Mouse (Mus musculus) cerebellum, adult 9-10 months (tissue): ENCODE data around the gene Cyth3.
A peak's percentile ranks its signal among the peaks of the same experiment; 100 is the strongest.

Experiments used
- DNase-seq: peaks from one replicate; pipeline ENCODE4 v3.0.0; 2022

Cyth3 gene

DNA sequence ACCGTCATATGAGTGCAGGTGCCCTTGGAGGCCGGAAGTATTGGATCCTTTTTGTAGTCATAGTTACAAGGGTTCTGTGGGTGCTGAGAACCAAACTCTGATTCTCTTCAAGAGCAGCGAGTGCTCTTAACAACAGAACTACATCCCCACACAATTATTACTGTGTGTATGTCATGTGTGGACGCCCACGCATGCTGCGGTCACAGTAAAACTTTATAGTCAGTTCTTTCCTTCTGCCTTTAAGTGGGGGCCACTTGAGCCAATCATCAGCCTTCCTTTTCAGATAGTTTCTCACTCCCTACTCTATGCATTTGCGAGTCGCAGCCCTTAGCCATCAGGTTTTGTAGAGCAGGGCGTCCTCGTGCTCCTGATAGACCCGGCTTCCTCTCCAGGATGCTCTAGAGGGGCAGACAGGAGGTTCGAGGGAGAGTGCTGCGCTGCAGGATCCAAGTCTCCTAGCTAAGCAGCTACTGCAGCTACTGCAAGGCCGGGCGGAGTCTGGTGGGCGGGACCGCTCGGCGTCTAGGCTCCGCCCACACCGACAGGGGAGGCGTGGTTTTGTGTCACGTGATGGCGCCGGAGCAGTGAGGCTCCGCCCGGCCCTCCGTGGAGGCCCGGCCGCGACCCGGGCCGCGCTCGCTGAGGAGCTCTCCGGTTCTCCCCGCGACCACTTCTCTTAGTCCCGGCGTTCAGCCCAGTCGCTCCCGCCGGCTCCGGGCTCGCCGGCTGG is at the start of gene Cyth3:
TSS of gene Cyth3 (plus strand) at position 555 of the 730 bp plus-strand sequence.
- DNase-seq = peak; percentile 94

DNA sequence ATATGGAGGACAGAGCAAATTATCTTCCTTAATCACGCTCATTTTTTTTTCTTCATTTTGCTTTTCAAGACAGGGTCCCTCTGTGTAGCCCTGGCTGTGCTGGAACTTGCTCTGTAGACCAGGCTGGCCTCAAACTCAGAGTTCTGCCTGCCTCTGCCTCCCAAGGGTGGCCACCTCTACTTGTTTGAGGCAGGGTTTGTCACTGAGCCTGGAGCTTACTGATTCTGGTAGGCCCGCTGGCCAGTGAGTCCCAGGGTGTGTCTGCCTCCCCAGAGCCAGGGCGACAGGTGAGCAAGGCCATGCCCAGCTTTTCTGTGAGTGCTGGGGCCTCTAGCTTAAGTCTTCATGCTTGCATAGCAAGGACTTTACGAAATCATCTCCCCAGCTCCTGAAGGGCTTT is 49.2 kb upstream of the Cyth3 start:
- no peak for DNase-seq

DNA sequence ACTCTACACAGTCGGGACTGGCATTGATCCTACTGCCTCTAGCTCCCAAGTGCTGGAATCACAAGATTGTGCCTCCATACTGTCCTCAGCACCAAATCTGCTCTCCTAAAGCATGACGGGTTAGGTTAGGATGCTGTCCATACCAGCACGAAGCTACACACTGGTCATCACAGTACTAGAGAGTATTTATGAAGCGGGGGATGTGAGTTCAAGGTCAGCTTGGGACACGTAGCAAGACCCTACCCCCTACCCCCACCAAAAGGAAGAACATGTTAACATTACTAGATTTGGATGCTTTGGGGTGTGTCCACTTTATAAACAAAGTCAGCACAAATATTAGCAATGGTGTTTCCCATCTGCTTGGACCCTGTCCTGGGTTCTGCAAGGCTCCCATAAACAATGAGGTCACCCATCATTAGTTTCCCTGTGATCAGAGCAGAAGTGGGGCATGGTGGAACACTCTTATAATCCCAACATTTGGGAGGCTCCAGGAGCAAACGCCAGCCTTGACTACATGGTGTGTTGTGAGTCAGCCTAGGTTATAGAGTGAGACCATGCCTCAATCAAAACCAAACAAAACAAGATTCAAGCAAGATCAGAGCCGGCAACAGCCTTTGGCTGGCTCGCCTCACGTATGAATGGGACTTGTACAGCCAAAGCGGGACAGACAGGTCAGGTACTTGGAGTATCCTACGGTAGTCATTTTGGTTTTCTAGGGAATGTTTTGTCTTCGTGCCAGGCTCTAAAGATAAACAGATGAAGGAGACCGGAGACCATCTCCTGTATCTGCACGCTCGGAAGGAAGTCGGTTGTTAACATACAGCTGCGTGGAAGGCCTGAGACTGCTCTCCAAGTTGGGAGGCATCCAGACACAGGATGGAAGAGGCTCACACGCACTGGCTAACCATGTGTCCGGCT is 47.7 kb upstream of the Cyth3 start:
- DNase-seq = no peak

DNA sequence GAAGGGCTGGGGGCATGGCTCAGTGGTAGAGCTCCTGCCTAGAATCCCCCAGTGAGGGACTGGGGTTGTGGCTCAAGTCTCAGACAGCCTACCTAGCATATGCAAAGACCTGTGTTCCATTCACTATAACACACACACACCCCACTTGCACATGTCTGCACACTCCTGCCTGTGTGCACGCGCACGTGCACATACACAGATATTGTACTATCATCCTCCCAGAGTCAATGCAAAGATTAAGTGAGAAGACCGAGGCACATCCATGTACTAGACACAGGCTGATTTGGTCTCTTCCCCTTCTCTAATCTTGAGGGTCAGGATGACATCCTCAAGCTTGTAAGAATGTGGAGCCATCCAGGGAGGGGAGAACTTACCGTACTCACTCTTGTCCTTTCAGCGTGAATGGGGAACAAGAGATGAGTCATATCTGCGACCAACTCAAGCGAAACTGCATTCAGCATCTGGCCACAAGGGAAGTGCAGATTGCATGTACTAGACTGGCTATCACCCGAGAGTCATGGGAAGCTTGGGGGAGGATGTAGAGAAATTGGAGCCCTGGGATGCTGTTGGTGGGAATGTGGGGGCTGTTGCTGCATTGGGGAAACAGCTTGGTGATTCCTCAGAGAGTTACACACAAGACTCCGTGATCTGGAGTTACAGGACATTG is 42.6 kb upstream of the Cyth3 start:
- no peak for DNase-seq

DNA sequence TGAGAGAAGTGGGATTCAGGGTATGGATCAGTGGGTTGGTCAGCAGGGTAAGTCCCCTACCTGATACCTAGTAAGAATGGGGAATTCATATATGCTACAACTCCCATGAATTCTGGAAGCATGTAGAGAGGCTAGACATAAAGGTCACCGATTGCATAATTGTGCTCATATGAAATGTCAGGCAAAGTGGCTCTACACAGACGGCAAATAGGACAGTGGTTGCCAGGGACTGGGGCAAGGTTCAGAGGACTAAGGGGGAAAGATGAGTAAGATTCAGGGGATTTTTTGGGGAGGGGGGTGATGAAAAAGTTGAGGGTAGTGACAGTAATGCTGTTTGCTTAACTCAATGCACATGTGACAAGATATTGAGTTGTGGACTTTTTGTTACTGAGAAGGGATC is 41.3 kb upstream of the Cyth3 start:
- DNase-seq = no peak

DNA sequence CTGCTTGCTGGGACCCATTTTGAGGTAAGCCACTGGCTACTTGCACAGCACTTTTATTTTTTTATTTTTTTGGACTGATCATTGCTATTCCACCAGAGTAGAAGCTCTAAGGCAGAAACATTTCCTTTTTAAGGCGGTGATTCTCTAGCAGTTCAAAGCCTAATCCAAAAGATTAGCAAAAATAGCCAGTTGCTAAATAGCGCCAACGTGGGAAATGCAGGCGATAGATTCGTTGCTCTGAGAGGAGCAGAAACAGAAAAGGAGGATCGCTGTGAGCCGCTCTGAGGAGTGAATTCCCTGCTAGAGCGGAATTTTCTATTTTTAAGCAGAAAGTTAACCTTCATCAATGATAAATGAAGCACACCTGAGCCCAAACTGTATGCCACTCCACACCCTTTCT is 40.4 kb upstream of the Cyth3 start:
- no peak for DNase-seq

DNA sequence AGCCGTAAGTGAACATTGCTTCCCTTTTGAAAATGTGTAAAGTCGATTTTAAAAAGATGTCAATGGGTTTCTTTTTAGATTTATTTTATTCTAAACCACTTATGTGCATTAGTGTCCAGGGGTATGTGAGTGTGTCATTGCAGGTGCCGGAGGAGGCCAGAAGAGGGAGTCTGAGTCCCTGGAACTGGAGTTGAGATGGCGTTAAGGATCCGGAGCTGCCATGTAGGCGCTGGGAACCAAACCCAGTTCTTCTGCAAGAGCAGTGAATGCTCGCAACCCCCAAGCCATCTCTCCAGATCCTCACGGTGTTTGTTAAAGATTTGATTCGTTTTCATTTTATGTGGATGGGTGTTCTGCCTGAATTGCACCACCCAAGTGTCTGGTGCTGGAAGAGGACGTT is 39.2 kb upstream of the Cyth3 start:
- no peak for DNase-seq

DNA sequence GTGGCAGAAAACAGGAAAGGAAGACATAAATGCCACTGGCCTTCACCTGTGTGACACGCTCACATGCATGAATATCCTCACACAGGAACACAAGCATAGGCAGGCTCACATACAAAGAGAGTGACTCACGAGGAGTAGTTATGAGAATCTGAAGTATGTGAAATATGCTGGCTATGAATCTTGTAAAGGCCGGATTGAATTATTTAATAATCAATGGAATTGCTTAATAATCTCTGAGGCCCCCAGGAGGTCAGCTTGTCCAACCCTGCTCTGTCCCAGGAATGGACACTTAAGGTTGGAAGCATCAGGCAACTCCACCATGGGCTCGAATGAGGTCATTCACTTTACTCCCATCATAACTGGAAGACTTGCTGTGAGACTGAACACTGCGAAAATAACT is 37.3 kb upstream of the Cyth3 start:
- DNase-seq = no peak

DNA sequence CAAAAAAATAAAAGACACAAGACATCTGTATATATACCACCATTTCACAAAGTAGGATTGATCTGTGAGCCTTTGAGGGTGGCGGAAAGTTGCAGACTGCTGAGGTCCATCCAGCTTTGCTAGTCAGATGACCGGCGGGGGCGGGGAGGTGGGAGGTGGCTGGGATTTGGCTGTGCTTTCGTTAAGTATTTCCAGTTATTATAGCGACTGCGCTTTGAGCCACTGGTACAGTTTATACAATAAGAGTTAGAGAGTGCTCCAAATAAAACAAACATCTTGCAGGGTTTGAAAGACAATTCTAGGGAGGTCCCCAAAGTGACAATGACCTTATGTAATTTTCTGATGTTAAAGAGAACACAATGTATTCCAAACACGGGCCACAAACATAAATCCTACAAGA is 35.9 kb upstream of the Cyth3 start:
- no peak for DNase-seq

DNA sequence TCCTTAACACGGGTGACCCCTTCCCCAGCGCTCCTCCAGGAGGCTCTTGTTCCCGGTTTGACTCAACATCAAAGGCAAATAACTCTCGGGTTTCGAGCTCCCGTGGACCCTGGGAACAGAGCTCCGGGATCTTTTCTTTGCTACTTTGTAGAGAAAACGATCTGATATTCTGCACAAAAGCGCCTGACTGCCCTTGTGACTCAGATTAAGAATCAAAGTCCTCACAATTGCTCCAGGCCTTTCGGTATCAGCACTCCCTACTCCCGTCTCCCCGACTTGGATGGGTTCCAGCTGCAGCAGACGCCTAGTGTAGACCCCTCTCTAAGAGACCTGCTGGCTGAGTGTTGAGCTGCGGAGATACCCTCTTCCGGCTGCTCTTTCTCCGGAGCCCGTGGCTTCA is 33.1 kb upstream of the Cyth3 start:
- DNase-seq = no peak

DNA sequence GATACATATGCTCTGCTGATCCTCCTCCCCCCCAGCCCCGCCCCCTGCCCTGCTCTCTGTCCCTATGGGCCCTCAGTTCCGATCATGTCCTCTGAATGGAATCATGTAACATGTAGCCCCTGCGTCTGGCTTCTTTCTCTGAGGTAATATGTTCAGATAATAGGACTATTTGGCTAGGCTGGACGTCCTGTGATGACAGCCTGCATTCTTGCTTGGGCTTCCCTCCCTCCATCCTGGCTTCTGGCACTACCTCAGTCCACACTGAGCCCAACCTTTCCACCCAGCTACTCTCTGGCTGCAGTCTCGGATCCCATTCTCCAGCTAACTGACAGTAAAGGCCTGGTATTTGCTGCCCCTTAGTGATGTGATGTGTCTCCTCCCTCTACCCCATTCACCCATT is 29.3 kb upstream of the Cyth3 start:
- DNase-seq = no peak

DNA sequence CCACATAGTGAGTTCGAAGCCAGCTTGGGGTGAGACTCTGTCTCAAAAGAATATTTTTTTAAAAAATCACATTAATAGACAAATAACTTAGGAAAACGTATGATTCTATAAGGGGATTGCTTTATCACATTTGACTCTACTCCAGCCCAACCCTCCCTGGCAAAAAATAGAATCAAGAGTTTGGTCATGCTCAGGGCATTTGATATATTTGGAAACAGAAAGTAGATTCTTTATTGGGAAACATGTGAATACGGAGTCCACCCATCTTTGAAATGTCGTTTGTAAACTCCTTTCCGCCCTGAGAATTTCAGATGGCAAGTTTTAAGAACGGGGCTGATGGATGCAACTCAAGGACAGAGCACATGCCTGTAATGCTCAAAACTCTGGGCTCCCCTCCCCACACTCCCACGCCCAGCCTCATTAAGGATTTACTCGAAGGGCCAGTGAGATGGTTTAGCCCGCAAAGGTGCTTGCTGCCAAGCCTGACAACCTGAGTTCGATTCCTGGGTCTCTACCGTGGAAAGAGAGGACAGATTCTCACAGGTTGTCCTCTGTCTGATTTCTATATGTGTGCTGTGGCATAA is 28.6 kb upstream of the Cyth3 start:
- no peak for DNase-seq

DNA sequence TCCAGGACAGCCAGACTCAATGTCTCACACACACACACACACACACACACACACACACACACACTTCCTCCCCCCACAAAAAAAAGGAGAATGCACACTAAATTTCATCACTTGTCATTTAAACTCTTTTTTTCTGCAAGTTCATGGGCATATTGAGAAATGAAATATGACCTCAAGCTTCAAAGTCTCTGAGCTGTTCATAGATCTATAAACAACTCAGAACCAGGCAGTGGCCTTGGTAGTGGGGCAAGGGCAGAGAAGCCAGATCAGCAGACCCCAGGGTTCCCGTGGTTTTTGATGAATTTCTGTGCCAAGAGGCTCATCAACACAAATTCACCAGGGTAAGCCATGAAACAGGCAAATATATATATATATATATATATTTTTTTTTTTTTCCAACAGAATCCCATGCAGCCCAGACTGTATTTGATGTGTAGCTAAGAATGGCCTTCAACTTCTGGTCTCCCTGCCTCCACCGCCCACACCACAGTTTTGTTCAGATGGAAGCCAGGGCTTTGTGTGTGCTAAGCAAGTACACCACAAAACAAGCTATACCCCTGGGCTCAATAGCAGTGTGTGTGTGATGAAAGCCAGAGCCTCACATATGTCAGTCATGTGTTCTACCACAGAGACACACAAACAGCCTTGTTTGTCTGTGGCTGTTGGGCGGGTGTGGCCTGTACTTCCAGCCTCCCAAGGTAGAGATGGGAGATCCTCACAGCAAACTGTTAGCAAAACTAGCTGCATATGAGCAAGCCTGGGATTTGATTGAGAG is 27.8 kb upstream of the Cyth3 start:
- DNase-seq = no peak

DNA sequence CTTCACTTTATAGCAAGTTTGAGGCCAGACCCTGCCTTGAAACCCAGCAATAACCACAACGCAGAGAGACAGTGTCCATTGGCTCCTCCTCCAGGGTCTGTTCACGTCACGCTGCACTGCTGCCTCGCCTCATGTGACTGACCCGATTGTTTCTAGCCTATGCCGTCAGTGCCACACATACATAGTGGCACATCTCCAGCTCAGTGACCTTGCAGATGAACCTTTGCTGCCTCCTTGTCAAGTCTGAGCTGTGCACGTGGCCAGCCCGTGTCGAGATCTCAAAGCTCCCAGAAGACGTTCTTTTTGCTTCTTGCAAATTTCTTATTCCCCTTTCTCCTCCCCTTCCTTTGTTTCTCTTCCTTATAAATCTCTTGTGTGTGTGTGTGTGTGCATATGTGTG is 20.2 kb upstream of the Cyth3 start:
- DNase-seq = no peak

DNA sequence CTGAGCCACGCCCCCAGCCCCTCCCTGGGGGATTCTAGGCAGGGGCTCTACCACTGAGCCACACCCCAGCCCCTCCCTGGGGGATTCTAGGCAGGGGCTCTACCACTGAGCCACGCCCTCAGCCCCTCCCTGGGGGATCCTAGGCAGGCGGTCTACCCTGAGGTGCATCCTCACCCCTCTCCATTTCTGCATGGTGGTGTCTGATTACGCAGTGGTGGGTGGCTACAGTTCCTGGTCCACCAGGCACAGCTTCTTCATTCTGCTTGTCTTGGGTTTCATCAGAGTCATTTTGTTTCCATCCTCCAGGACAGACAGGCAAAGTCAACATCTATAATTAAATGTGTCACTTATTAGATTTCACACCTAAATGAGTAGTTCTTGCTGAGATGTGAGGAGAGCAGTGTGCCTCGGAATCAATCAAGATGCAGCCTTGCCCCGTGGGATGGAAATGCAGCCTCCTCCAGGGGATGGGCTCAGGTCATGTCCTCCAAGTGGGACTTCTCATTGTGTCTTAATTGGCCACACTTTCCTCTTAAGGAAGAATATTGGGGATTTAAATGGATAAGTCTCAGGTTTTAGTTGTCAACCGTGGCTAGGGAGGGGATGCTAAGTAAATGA is 18.0 kb upstream of the Cyth3 start:
- DNase-seq = no peak

DNA sequence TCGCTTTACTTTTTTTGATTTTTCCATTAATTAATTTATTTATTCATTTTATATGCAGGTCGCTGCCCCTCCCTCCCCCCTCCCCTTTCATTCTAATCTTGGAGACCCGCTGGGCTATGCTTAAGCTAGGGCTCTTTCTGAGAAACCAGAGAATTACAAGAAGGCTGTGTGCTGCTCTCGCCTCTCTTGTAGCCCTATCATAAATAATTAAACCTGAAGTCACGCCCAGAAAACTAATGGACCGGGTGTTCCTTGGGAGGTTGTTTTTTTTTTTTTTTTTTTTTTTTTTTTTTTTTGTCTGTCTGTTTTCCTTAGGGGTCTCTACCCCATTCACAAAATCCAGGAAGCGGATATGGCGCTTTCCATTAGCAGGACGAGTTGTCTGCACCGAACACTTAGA is 15.5 kb upstream of the Cyth3 start:
- DNase-seq = no peak

DNA sequence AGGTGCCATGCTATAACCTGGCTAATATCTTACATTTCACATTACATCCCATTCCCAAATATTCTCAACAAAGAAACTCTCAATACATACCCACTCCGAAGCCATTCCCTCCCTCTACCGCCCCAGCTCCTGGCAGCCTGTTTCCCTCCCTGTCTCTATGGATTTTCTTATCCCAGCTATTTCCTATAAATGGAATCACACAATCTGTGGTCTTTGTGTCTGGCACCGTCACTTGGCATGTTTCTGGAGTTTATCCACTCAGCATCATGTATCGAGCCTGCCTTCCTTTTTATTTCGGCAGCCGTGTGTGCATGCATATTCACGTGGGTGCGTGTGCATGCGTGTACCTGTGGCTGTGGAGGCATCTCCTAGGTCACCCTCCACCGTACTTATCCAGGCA is 14.1 kb upstream of the Cyth3 start:
- DNase-seq = no peak

DNA sequence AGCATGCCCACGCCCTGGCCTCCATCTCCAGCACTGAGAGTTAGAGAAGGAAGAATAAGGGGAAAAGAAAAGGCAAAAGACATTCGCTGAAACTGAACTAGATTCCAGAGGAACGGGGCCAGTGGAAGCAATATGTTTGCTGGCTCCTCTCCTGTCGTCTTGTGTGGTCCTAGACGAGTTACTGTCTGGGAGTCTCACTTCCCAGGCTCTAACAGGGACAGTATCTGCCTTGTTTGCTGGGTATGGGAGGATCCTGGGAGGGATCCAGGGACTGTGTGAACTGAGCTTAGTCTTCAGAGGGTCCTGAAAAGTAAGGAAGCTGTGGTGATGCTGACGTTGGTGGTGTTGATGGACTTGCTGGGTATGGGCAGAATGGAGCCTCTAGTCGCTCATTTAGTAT is 10.3 kb upstream of the Cyth3 start:
- DNase-seq = no peak

DNA sequence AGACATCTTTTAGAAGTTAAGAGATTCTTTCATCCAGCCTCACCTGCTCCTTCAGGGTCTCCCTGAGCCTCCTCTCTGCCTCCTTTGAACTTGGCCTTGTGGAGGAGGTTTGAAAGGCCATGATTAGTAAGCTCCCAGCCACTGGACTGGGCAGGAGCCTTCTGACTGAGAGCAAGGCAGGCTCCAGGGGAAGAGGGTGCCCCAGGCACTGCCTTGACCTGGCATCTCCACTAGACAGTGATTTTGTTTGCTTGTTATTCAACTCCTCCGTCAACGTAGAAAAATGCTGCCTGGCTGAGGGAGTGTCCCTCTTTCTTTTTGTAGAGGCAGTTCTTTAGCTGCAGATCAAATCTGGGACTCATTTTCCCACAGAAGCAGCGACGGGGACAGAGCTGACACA is 9.0 kb upstream of the Cyth3 start:
- no peak for DNase-seq

DNA sequence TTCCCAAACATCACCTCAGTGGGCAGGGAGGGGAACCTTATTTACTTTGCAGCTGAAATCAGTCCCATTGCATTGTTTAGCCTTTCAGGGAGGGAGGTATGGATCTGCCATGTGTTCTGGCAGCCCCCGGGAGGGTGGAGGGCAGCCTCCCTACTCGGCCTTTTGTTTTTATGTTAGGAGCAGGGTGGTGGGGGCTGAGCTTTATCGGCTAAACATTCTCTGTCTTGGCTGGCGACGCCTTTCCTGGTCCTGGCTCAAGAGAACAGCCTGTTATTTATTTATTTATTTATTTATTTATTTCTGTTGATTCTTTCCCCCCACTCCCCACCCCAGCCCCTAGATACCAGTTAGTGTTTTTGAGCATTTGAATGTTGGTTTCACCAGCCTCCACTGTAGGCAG is 7.7 kb upstream of the Cyth3 start:
- no peak for DNase-seq

DNA sequence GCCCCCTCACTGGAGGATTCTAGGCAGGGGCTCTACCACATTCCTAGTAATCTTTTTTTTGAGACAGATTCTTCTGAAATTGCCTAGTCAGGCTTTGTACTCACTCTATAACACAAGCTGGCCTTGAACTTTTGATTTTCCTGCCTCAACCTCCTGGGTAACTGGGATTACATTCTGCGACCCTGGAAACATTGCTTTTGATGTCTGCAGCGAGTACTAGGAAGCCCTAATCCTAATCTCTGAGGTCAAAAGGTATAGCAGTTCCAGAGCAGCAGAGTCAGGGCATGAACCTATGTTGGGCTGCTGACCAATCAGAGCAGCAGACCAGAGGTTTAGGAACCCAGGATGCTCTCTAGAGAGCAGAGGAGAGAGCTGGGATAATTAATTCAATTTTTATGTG is 6.9 kb upstream of the Cyth3 start:
- no peak for DNase-seq

DNA sequence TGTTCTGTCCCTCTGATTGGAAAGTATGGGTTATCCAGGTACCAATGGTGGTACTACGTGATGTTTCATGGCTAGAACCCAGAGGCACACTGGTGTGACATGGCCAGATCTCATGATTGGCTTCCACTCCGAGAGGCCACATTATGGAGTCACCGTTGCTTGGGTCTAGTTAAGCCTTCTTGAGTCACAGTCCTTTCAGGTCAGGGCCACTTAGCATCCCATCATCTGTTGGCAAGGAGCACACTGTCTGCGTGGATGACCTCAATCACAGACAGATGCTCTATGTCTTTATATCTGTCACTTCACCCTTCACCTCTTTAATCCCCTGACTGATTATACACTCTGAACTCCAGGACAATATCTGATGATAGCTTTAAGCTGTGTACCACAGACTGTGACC is 6.1 kb upstream of the Cyth3 start:
- no peak for DNase-seq
